Mouse (Mus musculus): ENCODE measurements at regions not wholly inside any gene's neighbourhood (a gene's known extent, or its start where the extent isn't known, plus 50 kb on each side); places are given as distances from the start of the nearest gene placed in this dataset.

DNA sequence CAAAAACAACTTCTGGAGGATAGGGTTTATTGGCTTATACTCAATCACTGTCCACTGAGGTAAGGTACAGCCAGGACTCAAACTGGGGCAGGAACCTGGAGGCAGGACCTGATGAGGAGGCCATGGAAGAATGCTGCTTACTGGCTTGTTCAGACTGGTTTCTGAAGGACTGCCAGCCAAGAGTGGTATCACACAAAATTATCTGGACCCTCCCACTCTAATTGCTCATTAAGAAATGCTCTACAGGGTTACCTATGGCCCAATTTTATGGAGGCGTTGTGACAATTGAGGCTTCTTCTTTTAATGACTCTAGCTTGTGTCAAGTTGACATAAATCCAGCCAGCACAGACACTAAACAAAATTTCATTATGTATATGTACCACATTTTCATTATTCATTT lies 158.5 kb upstream of the Gm11042 start:
- ATAC-seq (ENCODE audit: low read depth), result no peak
- Histone ChIP-seq H3K4me2 (ENCODE audit: low read depth, low read length) (no peak overlapping the region), H3K27me3 (ENCODE audit: control insufficient read depth, insufficient read depth, low read length) (no peaks in the 10 kb centered on the region), H3K4me3 (ENCODE audit: low read depth, low read length) (no peak overlapping the region), H3K27ac (ENCODE audit: low read depth, low read length) (no peak overlapping the region), H3K9ac (replicated peaks; ENCODE audit: low read depth, low read length) (no peak overlapping the region), H3K9me3 (ENCODE audit: control insufficient read depth, low read length) (no peaks in the 10 kb centered on the region), H3K4me1 (ENCODE audit: control insufficient read depth, insufficient read depth, low read length) (no peaks in the 10 kb centered on the region), H3K36me3 (ENCODE audit: control insufficient read depth, insufficient read depth, low read length) (no peaks in the 10 kb centered on the region)
- WGBS, result 90% methylated on average over 1 of the region's 1 CpGs

GRCm38 (mm10) chr12:74458521-74458920 lies 142.3 kb upstream of the Gm11042 start:
- Histone ChIP-seq H3K9me3 (ENCODE audit: control insufficient read depth, low read length) (no peaks in the 10 kb centered on the region), H3K9ac (replicated peaks; ENCODE audit: low read depth, low read length) (no peak overlapping the region), H3K4me2 (ENCODE audit: low read depth, low read length) (no peak overlapping the region), H3K27me3 (ENCODE audit: control insufficient read depth, insufficient read depth, low read length) (no peaks in the 10 kb centered on the region), H3K27ac (ENCODE audit: low read depth, low read length) (no peak overlapping the region), H3K4me1 (ENCODE audit: control insufficient read depth, insufficient read depth, low read length) (no peaks in the 10 kb centered on the region), H3K4me3 (ENCODE audit: low read depth, low read length) (no peak overlapping the region), H3K36me3 (ENCODE audit: control insufficient read depth, insufficient read depth, low read length) (no peaks in the 10 kb centered on the region)
- ATAC-seq (ENCODE audit: low read depth), result no peak
- 50% methylated on average over 4 of the region's 4 CpGs for WGBS

GRCm38 (mm10) chr12:74452375-74453090 lies 136.3 kb upstream of the Gm11042 start:
- Histone ChIP-seq H3K27me3 (ENCODE audit: control insufficient read depth, insufficient read depth, low read length) (no peaks in the 10 kb centered on the region), H3K4me1 (ENCODE audit: control insufficient read depth, insufficient read depth, low read length) (no peaks in the 10 kb centered on the region), H3K4me3 (ENCODE audit: low read depth, low read length) (no peak overlapping the region), H3K9ac (replicated peaks; ENCODE audit: low read depth, low read length) (no peak overlapping the region), H3K9me3 (ENCODE audit: control insufficient read depth, low read length) (no peaks in the 10 kb centered on the region), H3K27ac (ENCODE audit: low read depth, low read length) (no peak overlapping the region), H3K4me2 (ENCODE audit: low read depth, low read length) (no peak overlapping the region), H3K36me3 (ENCODE audit: control insufficient read depth, insufficient read depth, low read length) (no peaks in the 10 kb centered on the region)
- WGBS, result 76% methylated on average over 4 of the region's 4 CpGs
- no peak for ATAC-seq (ENCODE audit: low read depth)

DNA sequence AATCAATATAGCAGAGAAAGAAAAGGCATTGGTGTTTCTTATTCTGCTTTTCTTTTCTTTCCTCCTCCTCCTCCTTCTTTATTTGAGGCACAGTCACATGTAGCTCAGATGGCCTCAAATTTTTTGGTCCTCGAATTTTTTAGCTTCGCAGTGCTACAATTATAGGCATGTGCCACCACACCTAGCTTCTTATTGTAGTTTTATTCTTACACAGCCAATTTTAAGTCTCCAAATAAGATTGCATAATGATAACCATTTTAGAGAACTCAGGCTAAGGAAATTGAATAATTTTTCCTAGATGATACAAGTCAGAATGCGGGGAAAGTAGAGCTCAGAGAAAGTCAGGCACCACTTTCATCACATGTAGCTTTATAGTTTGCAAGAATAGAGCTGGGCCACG lies 132.1 kb upstream of the Gm11042 start:
- H3K4me1 ChIP-seq (ENCODE audit: control insufficient read depth, insufficient read depth, low read length), result no peaks in the 10 kb centered on the region
- no peaks in the 10 kb centered on the region for H3K27me3 ChIP-seq (ENCODE audit: control insufficient read depth, insufficient read depth, low read length)
- no peak overlapping the region for H3K27ac ChIP-seq (ENCODE audit: low read depth, low read length)
- no peaks in the 10 kb centered on the region for H3K36me3 ChIP-seq (ENCODE audit: control insufficient read depth, insufficient read depth, low read length)
- no peak overlapping the region for H3K4me2 ChIP-seq (ENCODE audit: low read depth, low read length)
- no peaks in the 10 kb centered on the region for H3K9me3 ChIP-seq (ENCODE audit: control insufficient read depth, low read length)
- no peak overlapping the region for H3K9ac ChIP-seq (replicated peaks; ENCODE audit: low read depth, low read length)
- 85% methylated on average over 4 of the region's 4 CpGs for WGBS
- no peak for ATAC-seq (ENCODE audit: low read depth)
- no peak overlapping the region for H3K4me3 ChIP-seq (ENCODE audit: low read depth, low read length)

- WGBS, result 85% methylated on average over 4 of the region's 4 CpGs
- no peak for ATAC-seq (ENCODE audit: low read depth)
- H3K4me1 ChIP-seq (ENCODE audit: control insufficient read depth, insufficient read depth, low read length), result no peaks in the 10 kb centered on the region
- H3K27me3 ChIP-seq (ENCODE audit: control insufficient read depth, insufficient read depth, low read length), result no peaks in the 10 kb centered on the region
- H3K36me3 ChIP-seq (ENCODE audit: control insufficient read depth, insufficient read depth, low read length), result no peaks in the 10 kb centered on the region
- H3K9ac ChIP-seq (replicated peaks; ENCODE audit: low read depth, low read length), result no peak overlapping the region
- no peak overlapping the region for H3K4me3 ChIP-seq (ENCODE audit: low read depth, low read length)
- H3K9me3 ChIP-seq (ENCODE audit: control insufficient read depth, low read length), result no peaks in the 10 kb centered on the region
- H3K27ac ChIP-seq (ENCODE audit: low read depth, low read length), result no peak overlapping the region
- H3K4me2 ChIP-seq (ENCODE audit: low read depth, low read length), result no peak overlapping the region
Observed at GRCm38 (mm10) chr12:74434874-74435273, 118.7 kb upstream of the Gm11042 start.

GRCm38 (mm10) chr12:74414738-74415137 lies 98.5 kb upstream of the Gm11042 start:
- H3K27ac ChIP-seq (ENCODE audit: low read depth, low read length), result no peak overlapping the region
- no peak overlapping the region for H3K9ac ChIP-seq (replicated peaks; ENCODE audit: low read depth, low read length)
- no peaks in the 10 kb centered on the region for H3K36me3 ChIP-seq (ENCODE audit: control insufficient read depth, insufficient read depth, low read length)
- H3K9me3 ChIP-seq (ENCODE audit: control insufficient read depth, low read length), result no peaks in the 10 kb centered on the region
- H3K4me3 ChIP-seq (ENCODE audit: low read depth, low read length), result no peak overlapping the region
- ATAC-seq (ENCODE audit: low read depth), result no peak
- no peaks in the 10 kb centered on the region for H3K4me1 ChIP-seq (ENCODE audit: control insufficient read depth, insufficient read depth, low read length)
- no peak overlapping the region for H3K4me2 ChIP-seq (ENCODE audit: low read depth, low read length)
- no peaks in the 10 kb centered on the region for H3K27me3 ChIP-seq (ENCODE audit: control insufficient read depth, insufficient read depth, low read length)
- WGBS, result 79% methylated on average over 2 of the region's 2 CpGs

DNA sequence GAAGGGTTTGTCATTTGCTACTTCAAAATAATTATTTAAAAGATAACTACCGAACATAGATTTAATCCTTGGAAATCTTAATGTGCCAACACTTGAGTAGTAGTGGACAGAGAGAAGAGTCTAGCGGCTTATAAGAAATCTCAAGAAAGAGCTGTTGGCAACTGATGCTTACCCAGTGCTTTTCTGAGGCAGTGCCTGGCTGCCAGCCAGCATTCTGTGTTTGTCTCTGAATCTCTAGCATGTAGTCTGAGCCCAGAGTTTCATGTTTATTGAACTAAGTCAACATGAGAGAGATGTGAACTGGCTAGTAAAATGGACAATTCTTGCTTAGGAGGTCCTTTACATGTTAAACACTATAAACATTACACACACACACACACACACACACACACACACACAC lies 94.3 kb upstream of the Gm11042 start:
- Histone ChIP-seq H3K36me3 (ENCODE audit: control insufficient read depth, insufficient read depth, low read length) (no peaks in the 10 kb centered on the region), H3K9me3 (ENCODE audit: control insufficient read depth, low read length) (no peaks in the 10 kb centered on the region), H3K27me3 (ENCODE audit: control insufficient read depth, insufficient read depth, low read length) (no peaks in the 10 kb centered on the region), H3K27ac (ENCODE audit: low read depth, low read length) (no peak overlapping the region), H3K4me3 (ENCODE audit: low read depth, low read length) (no peak overlapping the region), H3K4me2 (ENCODE audit: low read depth, low read length) (no peak overlapping the region), H3K9ac (replicated peaks; ENCODE audit: low read depth, low read length) (no peak overlapping the region), H3K4me1 (ENCODE audit: control insufficient read depth, insufficient read depth, low read length) (no peaks in the 10 kb centered on the region)
- WGBS, result 88% methylated on average over 2 of the region's 2 CpGs
- ATAC-seq (ENCODE audit: low read depth), result no peak

DNA sequence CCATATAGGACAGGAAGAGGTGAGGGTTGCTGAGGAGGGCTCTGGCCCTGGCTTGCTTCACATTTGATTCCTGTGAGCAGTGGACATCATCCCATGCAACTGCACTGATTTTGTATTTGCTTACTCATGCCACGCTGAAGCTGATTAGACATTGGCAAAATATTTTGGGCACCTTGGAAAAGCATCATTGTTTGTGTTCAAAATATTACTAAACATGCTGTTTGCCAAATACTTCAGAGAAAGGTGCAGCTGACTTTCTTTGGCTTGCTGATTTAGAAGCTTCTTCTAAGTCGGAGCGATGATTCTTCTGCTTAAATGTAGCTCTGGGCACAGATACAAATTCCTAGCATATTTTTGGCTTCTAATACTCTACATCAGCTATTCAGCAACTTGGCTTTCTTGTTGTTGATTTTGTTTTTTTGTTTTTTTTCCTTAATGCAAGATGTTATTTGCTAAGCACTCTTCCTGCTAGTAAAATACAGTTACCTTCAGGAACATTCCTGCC lies 91.4 kb upstream of the Gm11042 start:
- Histone ChIP-seq H3K9me3 (ENCODE audit: control insufficient read depth, low read length) (no peaks in the 10 kb centered on the region), H3K9ac (replicated peaks; ENCODE audit: low read depth, low read length) (no peak overlapping the region), H3K4me3 (ENCODE audit: low read depth, low read length) (no peak overlapping the region), H3K27ac (ENCODE audit: low read depth, low read length) (no peak overlapping the region), H3K4me1 (ENCODE audit: control insufficient read depth, insufficient read depth, low read length) (no peaks in the 10 kb centered on the region), H3K36me3 (ENCODE audit: control insufficient read depth, insufficient read depth, low read length) (no peaks in the 10 kb centered on the region), H3K27me3 (ENCODE audit: control insufficient read depth, insufficient read depth, low read length) (no peaks in the 10 kb centered on the region), H3K4me2 (ENCODE audit: low read depth, low read length) (no peak overlapping the region)
- ATAC-seq (ENCODE audit: low read depth), result no peak
- 93% methylated on average over 3 of the region's 3 CpGs for WGBS

- 69% methylated on average over 6 of the region's 6 CpGs for WGBS
- H3K27me3 ChIP-seq (ENCODE audit: control insufficient read depth, insufficient read depth, low read length), result no peaks in the 10 kb centered on the region
- H3K9ac ChIP-seq (replicated peaks; ENCODE audit: low read depth, low read length), result no peak overlapping the region
- no peaks in the 10 kb centered on the region for H3K36me3 ChIP-seq (ENCODE audit: control insufficient read depth, insufficient read depth, low read length)
- no peak for ATAC-seq (ENCODE audit: low read depth)
- no peak overlapping the region for H3K4me3 ChIP-seq (ENCODE audit: low read depth, low read length)
- H3K4me2 ChIP-seq (ENCODE audit: low read depth, low read length), result no peak overlapping the region
- H3K4me1 ChIP-seq (ENCODE audit: control insufficient read depth, insufficient read depth, low read length), result no peaks in the 10 kb centered on the region
- no peak overlapping the region for H3K27ac ChIP-seq (ENCODE audit: low read depth, low read length)
- H3K9me3 ChIP-seq (ENCODE audit: control insufficient read depth, low read length), result no peaks in the 10 kb centered on the region
Observed at GRCm38 (mm10) chr12:74389811-74390210, 73.6 kb upstream of the Gm11042 start.

All from neural tube, embryonic 14.5 days (tissue).